Mouse (Mus musculus) hindbrain, embryonic 10.5 days (tissue): Measurements from ENCODE around the gene Tmem178. TPM values are rescaled to one million over a fixed set of nuclear protein-coding genes. Genes with fewer than 3 reads are reported as not detected.

ENCODE experiments used
- DNase-seq: peaks from one replicate; pipeline ENCODE4 v3.0.0-alpha.2; 2017; ENCODE audit warnings: low spot score
- H3K27ac ChIP-seq: fragments of 300-500 bp; sonication (generic); 2 replicates; pipeline ENCODE4 v1.5.1; 2016; ENCODE audit warnings: mild to moderate bottlenecking, moderate library complexity
- H3K27me3 ChIP-seq: fragments of 300-500 bp; sonication (generic); 2 replicates; pipeline ENCODE4 v1.6.1; 2016; ENCODE audit warnings: mild to moderate bottlenecking; ENCODE audit not compliant: poor library complexity, insufficient read depth, severe bottlenecking
- H3K36me3 ChIP-seq: fragments of 300-500 bp; sonication (generic); 2 replicates; pipeline ENCODE4 v1.6.1; 2016; ENCODE audit warnings: mild to moderate bottlenecking, moderate library complexity
- H3K4me1 ChIP-seq: fragments of 300-500 bp; sonication (generic); replicated peaks from 2 replicates; pipeline ENCODE4 v1.6.1; 2016; ENCODE audit warnings: mild to moderate bottlenecking
- H3K4me3 ChIP-seq: fragments of 300-500 bp; sonication (generic); 2 replicates; pipeline ENCODE4 v1.5.1; 2016; ENCODE audit warnings: mild to moderate bottlenecking, moderate library complexity
- H3K9me3 ChIP-seq: fragments of 300-500 bp; sonication (generic); 2 replicates; pipeline ENCODE4 v1.6.1; 2016; ENCODE audit warnings: mild to moderate bottlenecking, moderate library complexity
- WGBS: fragments of 180-500 bp; shearing (Covaris S2); methylation state at CpG from one replicate; pipeline ENCODE4 v1.1.7; 2016; 5-methylcytosine and 5-hydroxymethylcytosine counted together
- polyA plus RNA-seq: library from polyadenylated mRNA; unstranded; fragments of >200 nt; fragmentation: Nextera tagmentation; extraction: Ambion mirVana; gene quantifications from 2 replicates; pipeline ENCODE4 v1.2.1, GENCODE M21; 2016

Gene Tmem178
- polyA plus RNA-seq, 1 experiment from 2014 or later = 13.0 TPM

DNA sequence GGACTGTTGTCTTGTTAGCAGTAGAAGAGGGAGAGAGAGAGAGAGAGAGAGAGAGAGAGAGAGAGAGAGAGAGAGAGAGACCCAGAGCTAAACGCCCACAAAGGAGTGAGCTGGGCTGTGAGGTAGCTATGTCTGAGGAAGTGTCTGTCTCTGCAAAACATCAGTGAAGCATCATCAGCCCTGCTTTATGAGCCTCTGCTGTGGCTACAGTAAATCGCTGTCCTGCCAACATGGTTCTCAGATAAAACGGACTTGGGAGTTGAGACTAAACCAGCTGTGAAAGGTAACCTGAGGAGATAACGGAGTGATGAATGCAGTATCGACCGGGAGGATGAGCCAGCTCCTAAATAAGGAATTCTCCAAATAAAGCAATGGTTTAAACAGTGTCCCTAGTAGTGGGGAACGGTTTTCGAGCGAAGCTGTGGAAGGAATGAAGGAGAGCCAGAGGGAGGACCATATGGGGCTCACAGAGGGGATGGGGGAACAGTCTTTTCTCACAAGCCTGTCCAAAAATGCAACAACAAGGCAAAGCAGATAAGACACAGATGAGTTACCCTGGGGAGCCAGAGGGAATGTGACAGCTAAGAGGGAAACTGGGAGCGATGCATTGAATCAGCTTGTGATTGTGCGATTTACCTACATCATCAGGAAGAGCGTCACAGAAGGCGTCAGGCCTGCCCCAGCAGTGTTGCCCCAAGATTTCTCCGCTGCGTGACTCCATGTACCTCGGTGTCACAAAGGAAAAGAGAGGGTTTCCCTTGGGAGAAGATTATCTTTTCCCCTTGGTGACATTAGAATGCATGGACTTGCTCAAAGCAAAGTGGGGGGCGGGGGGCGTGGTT is 66.6 kb downstream of the Tmem178 start:
- Histone ChIP-seq H3K4me1 (peaks cover 22% of the 10 kb centered on the region; the same call in 1 of the 2 replicates), H3K27ac (no peak overlapping the region), H3K9me3 (no peaks in the 10 kb centered on the region), H3K4me3 (no peak overlapping the region), H3K36me3 (no peaks in the 10 kb centered on the region), H3K27me3 (no peaks in the 10 kb centered on the region)
- no peak for DNase-seq
- 83% methylated on average over 18 of the region's 18 CpGs for WGBS

DNA sequence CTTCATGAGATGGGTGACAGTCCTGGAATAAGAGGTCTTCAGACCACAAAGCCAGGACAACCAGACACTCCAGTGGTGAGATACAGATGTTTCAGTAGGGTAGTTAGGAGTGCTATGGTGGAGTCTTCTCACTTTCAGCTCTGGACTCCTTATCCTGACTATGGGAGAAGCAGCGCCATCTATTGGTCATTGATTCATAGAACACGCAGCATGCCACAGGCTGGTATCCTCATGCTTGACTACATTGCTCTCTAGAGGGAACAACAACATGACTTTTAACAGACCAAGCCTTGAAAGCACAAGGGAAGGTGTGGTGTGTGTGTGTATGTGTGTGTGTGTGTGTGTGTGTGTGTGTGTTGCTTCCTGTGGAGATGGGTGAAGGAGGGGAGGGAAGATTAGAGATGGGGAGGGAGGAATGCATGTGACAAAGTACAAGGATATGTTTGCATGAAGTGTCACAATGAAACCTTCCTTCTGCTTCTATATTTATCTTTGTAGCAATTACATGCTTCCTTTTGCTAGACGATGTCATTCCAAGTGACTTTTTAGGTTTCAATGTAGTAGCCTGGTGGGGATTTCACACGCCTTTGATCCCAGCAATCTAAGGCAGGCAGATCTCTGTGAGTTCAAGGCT is 71.5 kb downstream of the Tmem178 start:
- H3K4me1 ChIP-seq = peaks cover 18% of the 10 kb centered on the region; the same call in 1 of the 2 replicates
- no peaks in the 10 kb centered on the region for H3K36me3 ChIP-seq
- H3K27ac ChIP-seq = no peak overlapping the region
- H3K9me3 ChIP-seq = no peaks in the 10 kb centered on the region
- no peaks in the 10 kb centered on the region for H3K27me3 ChIP-seq
- no peak overlapping the region for H3K4me3 ChIP-seq
- 51% methylated on average over 4 of the region's 4 CpGs for WGBS
- peak; percentile 44 for DNase-seq

DNA sequence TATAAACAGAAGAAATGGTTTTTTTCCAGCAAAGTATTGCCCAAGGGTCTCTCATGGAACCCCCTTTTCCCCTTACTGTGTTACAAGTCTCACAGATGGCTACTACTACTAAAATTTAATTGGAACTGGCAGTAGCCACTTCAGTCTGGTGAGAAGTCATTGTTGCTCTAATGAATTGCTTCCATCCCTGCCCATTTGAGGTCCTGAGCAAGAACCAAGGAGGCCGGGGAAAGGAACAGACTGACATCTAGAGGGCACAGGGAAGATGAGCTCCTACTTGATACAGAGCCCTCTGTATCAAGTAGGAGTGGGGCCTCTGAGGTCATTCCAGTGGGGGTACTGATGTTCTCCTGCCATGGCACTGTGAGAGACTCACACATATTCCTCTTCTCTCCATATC is 72.7 kb downstream of the Tmem178 start:
- Histone ChIP-seq H3K4me1 (peaks cover 11% of the 10 kb centered on the region; the same call in 1 of the 2 replicates), H3K4me3 (no peak overlapping the region), H3K27ac (no peak overlapping the region), H3K36me3 (no peaks in the 10 kb centered on the region), H3K27me3 (no peaks in the 10 kb centered on the region), H3K9me3 (no peaks in the 10 kb centered on the region)
- no peak for DNase-seq
- whole genome bisulfite sequencing = 33% methylated on average over 1 of the region's 1 CpGs

DNA sequence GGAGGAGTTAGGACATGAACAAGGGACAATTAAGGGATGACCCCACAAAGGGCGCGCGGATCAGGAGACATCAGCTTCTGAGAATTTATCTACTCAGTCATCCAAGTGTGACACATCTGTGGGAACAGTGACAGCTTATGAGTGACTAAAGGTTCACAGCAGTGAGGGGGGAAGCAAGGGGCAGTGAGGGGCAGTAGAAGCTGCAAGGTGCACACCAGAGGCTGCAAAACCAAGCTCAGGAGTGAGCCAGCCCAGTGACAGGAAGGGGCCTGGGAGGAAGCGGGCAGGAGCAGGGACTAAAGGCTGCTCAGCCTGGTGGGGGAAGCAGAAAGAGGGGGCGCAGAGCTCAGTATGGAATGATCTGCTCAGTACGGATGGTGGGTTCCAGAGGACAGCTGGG is 82.9 kb downstream of the Tmem178 start:
- H3K9me3 ChIP-seq = no peaks in the 10 kb centered on the region

GRCm38 (mm10) chr17:81031830-81032442 is 87.5 kb downstream of the Tmem178 start:
- Histone ChIP-seq H3K36me3 (peaks cover 53% of the 10 kb centered on the region), H3K4me1 (0 out of 2 replicates have a peak, but pooled peaks cover 5% of the 10 kb centered on the region), H3K4me3 (no peak overlapping the region), H3K27ac (no peak overlapping the region), H3K27me3 (no peaks in the 10 kb centered on the region), H3K9me3 (no peaks in the 10 kb centered on the region)
- DNase-seq = no peak
- WGBS = 95% methylated on average over 3 of the region's 3 CpGs

More for the DNA sequence above, 82.9 kb downstream of the Tmem178 start:
- H3K36me3 ChIP-seq = peaks cover 63% of the 10 kb centered on the region
- WGBS = 89% methylated on average over 6 of the region's 6 CpGs
- no peak for DNase-seq
- H3K4me3 ChIP-seq = no peak overlapping the region
- no peak overlapping the region; the same call in 1 of the 2 replicates for H3K27ac ChIP-seq
- no peaks in the 10 kb centered on the region for H3K27me3 ChIP-seq
- 0 out of 2 replicates have a peak, but pooled peaks cover 5% of the 10 kb centered on the region for H3K4me1 ChIP-seq

DNA sequence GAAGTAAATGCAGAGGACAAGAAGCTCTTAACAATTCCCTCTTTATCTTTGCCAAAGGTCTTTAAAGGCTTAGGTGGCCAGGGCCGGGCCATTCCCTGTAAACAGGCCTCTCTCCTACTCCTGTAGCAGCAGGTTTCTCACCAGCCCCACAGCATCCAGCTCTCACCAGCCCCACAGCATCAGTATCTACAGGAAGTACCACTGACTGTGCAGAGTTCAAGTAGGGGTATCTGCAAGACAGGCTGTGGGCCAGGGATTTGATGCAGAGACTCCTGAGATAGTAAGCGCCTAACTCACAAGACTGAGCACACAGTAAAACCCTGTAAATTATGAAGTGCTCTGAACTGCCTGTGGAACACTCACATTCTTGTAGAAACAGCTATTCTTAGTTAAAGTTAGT is 88.5 kb downstream of the Tmem178 start:
- no peak for DNase-seq
- no peaks in the 10 kb centered on the region for H3K4me1 ChIP-seq
- no peaks in the 10 kb centered on the region for H3K27me3 ChIP-seq
- no peaks in the 10 kb centered on the region for H3K9me3 ChIP-seq
- H3K36me3 ChIP-seq = peaks cover 59% of the 10 kb centered on the region
- WGBS = 85% methylated on average over 2 of the region's 2 CpGs
- H3K4me3 ChIP-seq = no peak overlapping the region
- no peak overlapping the region for H3K27ac ChIP-seq

DNA sequence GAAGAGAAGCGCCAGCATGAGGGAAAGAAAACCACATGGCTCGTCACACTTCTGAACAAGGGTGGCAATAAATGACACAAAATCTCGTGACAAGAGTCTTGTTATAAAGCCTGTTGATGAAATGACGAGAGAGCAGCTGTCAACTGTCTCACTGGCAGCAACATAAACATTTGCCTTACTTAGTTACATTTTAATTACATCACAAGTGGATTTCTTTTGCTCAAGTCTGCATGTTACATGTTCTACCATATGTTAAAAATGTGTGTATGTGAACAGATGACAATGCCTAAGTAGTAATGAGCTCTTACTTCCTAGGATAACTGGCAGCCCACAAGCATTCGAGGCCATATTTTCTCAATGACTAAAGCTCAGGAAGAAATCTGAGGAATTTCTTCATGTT is 90.9 kb downstream of the Tmem178 start:
- peaks cover 68% of the 10 kb centered on the region for H3K36me3 ChIP-seq

GRCm38 (mm10) chr17:81038707-81039408 is 94.4 kb downstream of the Tmem178 start:
- no peak for DNase-seq
- no peaks in the 10 kb centered on the region for H3K4me1 ChIP-seq
- WGBS = 96% methylated on average over 2 of the region's 2 CpGs
- no peak overlapping the region for H3K4me3 ChIP-seq
- peaks cover 82% of the 10 kb centered on the region for H3K36me3 ChIP-seq
- no peaks in the 10 kb centered on the region for H3K9me3 ChIP-seq
- no peaks in the 10 kb centered on the region for H3K27me3 ChIP-seq
- H3K27ac ChIP-seq = no peak overlapping the region

More for the DNA sequence above, 90.9 kb downstream of the Tmem178 start:
- Histone ChIP-seq H3K9me3 (no peaks in the 10 kb centered on the region), H3K27ac (no peak overlapping the region), H3K27me3 (no peaks in the 10 kb centered on the region), H3K4me1 (no peaks in the 10 kb centered on the region), H3K4me3 (no peak overlapping the region)
- 88% methylated on average over 5 of the region's 5 CpGs for WGBS
- no peak for DNase-seq

DNA sequence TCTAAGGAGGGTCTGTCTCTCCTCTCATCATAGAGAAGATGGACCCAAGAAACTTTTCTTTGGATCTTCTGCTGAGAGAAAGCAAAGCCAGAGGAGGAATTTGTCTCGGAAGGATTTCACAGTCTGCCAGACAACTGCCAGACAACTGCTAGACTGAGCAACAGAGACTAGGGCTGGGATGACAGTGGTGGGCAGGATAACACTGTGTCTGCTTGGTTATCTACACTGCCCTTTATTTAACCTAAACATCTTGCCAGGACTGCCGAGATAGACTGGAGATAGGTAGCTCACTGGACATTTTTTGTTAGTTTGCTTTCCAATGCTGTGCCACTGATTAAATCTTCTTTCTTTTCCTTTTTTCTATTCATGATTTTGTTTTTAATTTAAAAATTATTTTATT is 97.2 kb downstream of the Tmem178 start:
- DNase-seq = no peak
- Histone ChIP-seq H3K9me3 (no peaks in the 10 kb centered on the region), H3K4me3 (no peak overlapping the region), H3K27me3 (no peaks in the 10 kb centered on the region), H3K4me1 (no peaks in the 10 kb centered on the region), H3K36me3 (peaks cover 70% of the 10 kb centered on the region), H3K27ac (no peak overlapping the region)
- 94% methylated on average over 2 of the region's 2 CpGs for WGBS

DNA sequence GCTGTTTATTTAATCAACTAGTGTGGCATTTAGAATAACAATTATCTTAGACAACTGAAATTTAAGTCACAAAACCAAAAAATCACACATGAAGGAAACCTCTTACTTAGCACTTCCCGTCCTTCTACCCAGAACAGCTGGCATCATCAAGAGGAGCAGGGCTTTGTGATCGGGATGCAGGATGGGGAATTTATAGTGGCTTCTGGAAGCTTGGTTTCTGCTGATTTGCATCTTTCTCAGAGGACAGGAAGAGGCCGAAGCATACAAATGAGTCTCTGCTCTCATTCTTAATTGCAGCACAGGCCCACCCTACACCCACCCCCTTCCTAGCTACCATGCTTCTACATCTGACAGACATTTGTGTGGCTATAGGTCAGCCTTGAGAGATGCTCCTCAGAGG is 99.9 kb downstream of the Tmem178 start:
- WGBS = 91% methylated on average over 3 of the region's 3 CpGs
- Histone ChIP-seq H3K9me3 (no peaks in the 10 kb centered on the region), H3K27me3 (no peaks in the 10 kb centered on the region), H3K4me3 (no peak overlapping the region), H3K27ac (no peak overlapping the region), H3K36me3 (peaks cover 59% of the 10 kb centered on the region), H3K4me1 (peaks cover 3% of the 10 kb centered on the region; the same call in 1 of the 2 replicates)
- DNase-seq = no peak

- Histone ChIP-seq H3K36me3 (peaks cover 60% of the 10 kb centered on the region), H3K4me1 (peaks cover 3% of the 10 kb centered on the region; the same call in 1 of the 2 replicates), H3K27ac (no peak overlapping the region), H3K9me3 (no peaks in the 10 kb centered on the region), H3K4me3 (no peak overlapping the region), H3K27me3 (no peaks in the 10 kb centered on the region)
- DNase-seq = no peak
- WGBS = 97% methylated on average over 6 of the region's 6 CpGs
Measured at GRCm38 (mm10) chr17:81045115-81045514, 100.7 kb downstream of the Tmem178 start.

GRCm38 (mm10) chr17:81045525-81046150 is 101.2 kb downstream of the Tmem178 start:
- Histone ChIP-seq H3K4me3 (no peak overlapping the region), H3K27me3 (no peaks in the 10 kb centered on the region), H3K36me3 (peaks cover 60% of the 10 kb centered on the region), H3K9me3 (no peaks in the 10 kb centered on the region), H3K4me1 (peaks cover 3% of the 10 kb centered on the region; the same call in 1 of the 2 replicates), H3K27ac (no peak overlapping the region)
- WGBS = 93% methylated on average over 9 of the region's 9 CpGs
- DNase-seq = no peak
